Mouse (Mus musculus) lung, adult 2 months (tissue): Measurements from ENCODE around the gene Wdfy1. TPM values are rescaled to one million over a fixed set of nuclear protein-coding genes. Genes with fewer than 3 reads are reported as not detected.

Experiments
- DNase-seq: peaks from one replicate; pipeline ENCODE4 v3.0.0; 2022
- H3K4me1 ChIP-seq: fragments of 200-500 bp; 2 replicates; pipeline ENCODE4 v1.6.1; 2011; ENCODE audit warnings: low read length; ENCODE audit not compliant: control insufficient read depth, insufficient read depth
- H3K4me3 ChIP-seq: fragments of 200-500 bp; replicated peaks from 2 replicates; pipeline ENCODE3; 2011; ENCODE audit warnings: low read depth, mild to moderate bottlenecking, control low read depth, low read length; ENCODE audit errors: extremely low read depth
- CTCF ChIP-seq: fragments of 200-500 bp; IDR thresholded peaks from 2 replicates; pipeline ENCODE4 v1.5.1; 2011; ENCODE audit warnings: mild to moderate bottlenecking, low read length, control low read depth; ENCODE audit not compliant: insufficient read depth
- POLR2A ChIP-seq: fragments of 200-500 bp; IDR thresholded peaks from 2 replicates; pipeline ENCODE4 v1.6.1; 2011; ENCODE audit warnings: low read depth, mild to moderate bottlenecking, control low read depth, low read length, borderline replicate concordance; ENCODE audit errors: extremely low read depth
- WGBS: fragments of 180-500 bp; shearing (Covaris S2); methylation state at CpG from one replicate; pipeline ENCODE4 v1.1.7; 2018; 5-methylcytosine and 5-hydroxymethylcytosine counted together
- polyA plus RNA-seq: library from polyadenylated mRNA; depleted of rRNA; stranded (reverse); fragments of >200 nt; gene quantifications from 2 replicates; pipeline ENCODE4 v1.2.3, GENCODE M21; 2012

Wdfy1 gene
- polyA plus RNA-seq, 1 experiment = 42.4 TPM

DNA sequence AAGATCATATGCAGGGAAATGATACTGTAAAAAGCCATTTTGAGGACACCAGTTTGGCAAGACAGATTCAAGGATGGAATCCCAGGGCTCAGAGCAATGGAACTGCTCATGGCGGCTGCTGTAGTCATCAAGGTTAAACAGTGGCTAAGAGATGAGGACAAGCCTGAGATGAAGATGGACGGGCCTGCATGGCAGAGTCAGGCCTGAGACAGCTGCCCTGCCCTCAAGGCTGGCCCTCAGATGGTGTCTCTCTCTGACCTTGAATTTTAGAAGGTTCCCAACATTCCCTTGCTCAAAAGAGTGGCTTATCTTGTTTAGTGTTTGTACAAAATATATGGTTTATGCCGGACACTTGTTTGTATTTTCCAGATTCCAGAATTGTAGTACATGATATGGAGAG lies 22.5 kb downstream of the Wdfy1 start:
- WGBS = 88% methylated on average over 3 of the region's 3 CpGs
- Histone ChIP-seq H3K4me1 (peaks cover 45% of the 10 kb centered on the region), H3K4me3 (no peak overlapping the region)
- no peak for TF ChIP-seq POLR2A
- no peak for TF ChIP-seq CTCF
- no peak for DNase-seq

DNA sequence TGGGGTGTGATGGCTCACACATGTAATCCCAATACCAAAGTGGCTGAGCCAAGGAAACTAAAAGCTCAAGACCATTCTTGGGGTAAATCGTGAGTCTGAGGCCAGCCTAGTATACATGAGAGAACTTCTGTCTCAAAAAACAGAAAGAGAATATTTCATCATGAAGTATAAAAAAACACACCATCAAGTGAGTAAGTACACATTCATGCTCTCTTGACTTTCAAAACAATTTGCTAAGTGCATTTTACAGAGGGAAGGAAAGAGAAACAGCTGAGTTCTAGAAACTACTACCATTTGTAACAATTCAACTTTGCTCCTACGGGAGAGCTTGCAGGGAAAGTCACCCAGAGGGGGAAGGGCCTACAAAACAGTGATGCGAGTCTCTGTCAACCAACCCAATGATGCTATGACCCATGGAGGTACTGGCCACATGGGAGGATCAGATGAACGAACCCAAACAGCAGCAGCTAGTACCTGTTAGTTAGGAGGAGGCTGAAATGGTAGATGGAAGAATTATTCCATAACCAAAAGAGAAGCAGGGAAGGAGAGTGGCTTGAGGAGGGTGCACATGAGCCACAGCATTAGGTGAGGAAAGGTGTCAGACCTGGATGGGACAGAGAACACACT lies 23.1 kb downstream of the Wdfy1 start:
- 59% methylated on average over 4 of the region's 4 CpGs for WGBS
- no peak for TF ChIP-seq POLR2A
- TF ChIP-seq CTCF = no peak
- no peak for DNase-seq
- Histone ChIP-seq H3K4me3 (no peak overlapping the region), H3K4me1 (peaks cover 45% of the 10 kb centered on the region)

DNA sequence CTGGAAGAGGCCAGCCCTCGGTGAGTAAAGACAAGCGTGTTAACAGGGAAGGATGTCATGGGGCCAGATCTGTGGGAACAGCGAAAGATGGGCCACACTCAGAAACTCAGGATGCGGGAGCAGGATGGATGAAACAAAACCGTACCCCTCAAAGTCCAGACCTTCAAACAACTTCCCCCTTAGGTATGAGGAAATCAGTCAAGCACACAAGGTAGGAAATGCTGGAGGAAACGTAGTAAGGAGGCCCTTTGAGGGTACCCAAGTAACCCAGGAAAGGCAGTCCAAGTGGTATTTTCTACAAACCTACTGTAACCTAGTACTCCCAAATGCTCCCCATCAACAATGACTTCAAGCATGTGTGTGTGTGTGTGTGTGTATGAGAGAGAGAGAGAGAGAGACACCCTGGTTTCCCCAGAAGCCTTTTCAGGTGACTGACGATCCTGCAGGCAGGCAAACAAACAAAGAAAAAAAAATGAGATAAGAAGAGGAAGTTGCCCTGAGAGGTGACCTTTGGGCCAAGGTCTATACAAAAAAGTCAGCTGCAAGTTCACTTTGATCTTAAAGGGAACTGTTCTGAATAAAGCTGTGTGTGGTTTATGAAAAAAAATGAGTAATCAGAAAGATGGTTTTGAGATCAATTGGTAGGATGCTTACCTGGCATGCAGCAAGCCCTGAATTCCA lies 23.8 kb downstream of the Wdfy1 start:
- no peak for TF ChIP-seq CTCF
- no peak for TF ChIP-seq POLR2A
- H3K4me3 ChIP-seq = no peak overlapping the region

DNA sequence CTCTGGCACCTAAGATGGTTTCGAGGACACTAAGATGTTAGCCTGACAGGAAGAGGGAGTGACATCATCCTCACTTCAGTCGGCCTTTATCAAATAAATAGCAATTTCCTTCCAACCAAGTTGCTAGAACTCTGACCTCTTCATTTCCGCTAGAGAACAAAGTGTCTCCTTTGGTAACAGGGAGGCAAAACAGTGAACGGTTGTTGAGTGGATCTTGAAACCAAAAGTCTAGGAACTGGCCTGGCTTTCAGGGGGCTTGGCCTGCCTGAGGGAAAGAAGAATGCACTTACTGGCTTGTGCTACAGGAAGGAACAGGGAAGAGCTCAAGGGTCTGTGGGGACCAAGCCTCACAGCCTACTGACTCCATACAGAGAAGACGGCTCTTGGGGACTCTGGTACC lies 24.8 kb downstream of the Wdfy1 start:
- no peak for TF ChIP-seq CTCF
- TF ChIP-seq POLR2A = no peak
- no peak overlapping the region for H3K4me3 ChIP-seq
- H3K4me1 ChIP-seq = peaks cover 37% of the 10 kb centered on the region
- WGBS = 18% methylated on average over 5 of the region's 5 CpGs
- DNase-seq = no peak

More for the DNA sequence above, 23.8 kb downstream of the Wdfy1 start:
- H3K4me1 ChIP-seq = peaks cover 42% of the 10 kb centered on the region
- DNase-seq = no peak
- 46% methylated on average over 7 of the region's 7 CpGs for WGBS

DNA sequence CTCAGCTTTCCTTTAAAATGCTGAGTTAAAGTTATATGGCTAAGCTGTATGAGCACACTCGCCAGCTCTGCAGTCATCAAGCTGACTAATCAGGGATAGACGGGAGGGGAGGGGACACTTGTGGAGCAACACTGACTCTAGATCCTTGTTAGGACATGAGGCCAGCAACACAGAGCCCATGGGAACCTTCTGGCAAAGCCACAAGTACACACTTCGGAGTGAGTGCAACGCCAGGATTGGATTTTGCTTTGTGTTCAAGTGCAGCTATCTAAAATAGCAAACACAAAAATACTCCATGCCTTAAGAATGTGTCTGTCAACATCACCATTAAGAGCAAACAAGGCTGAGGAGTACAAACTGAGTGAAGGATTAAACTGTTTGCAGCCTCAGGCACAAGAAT lies 29.9 kb downstream of the Wdfy1 start:
- 44% methylated on average over 4 of the region's 4 CpGs for WGBS
- peaks cover 6% of the 10 kb centered on the region for H3K4me1 ChIP-seq
- no peak overlapping the region for H3K4me3 ChIP-seq
- peak; percentile 56 for DNase-seq
- no peak for TF ChIP-seq POLR2A
- TF ChIP-seq CTCF = no peak

DNA sequence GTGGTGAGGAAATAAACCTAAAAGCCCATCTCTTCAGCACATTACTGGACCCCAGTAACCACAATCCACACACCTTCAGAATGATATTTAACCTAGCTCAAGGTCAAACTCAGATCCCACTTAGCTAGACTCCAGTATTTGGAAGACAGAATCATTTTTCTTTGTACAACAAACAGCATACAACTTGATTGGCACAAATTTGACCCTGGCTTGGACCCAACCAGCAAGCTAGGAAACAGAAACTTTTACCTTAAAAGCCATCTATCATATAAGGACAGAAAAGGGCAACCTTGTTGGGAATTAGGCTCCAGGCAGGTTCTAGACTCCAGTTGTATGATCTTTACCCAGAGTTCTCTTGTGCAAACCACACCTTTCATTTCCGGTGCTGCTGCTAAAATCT lies 32.6 kb downstream of the Wdfy1 start:
- WGBS = 84% methylated on average over 1 of the region's 1 CpGs
- peaks cover 3% of the 10 kb centered on the region; the same call in 1 of the 2 replicates for H3K4me1 ChIP-seq
- H3K4me3 ChIP-seq = no peak overlapping the region
- no peak for DNase-seq
- TF ChIP-seq POLR2A (no peak), CTCF (no peak)

DNA sequence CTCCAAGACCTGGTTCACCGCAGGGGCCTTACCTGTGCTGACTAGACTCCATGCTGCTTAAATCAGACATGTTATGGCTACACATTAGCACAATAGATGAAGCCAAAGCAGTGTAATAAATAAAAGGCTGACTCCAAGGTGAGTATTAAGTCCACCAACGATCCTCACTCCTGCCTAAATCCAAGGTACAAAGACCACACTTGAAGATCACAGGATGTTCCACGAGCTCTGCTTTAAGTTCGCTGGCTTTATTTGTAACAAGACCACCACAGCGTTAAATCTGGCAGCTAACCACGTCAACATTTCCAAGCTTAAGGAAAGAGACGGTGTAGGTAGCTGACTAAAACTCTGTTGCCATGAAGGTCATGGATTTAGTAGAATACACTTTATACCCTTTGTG lies 33.0 kb downstream of the Wdfy1 start:
- WGBS = 96% methylated on average over 7 of the region's 7 CpGs
- DNase-seq = no peak

DNA sequence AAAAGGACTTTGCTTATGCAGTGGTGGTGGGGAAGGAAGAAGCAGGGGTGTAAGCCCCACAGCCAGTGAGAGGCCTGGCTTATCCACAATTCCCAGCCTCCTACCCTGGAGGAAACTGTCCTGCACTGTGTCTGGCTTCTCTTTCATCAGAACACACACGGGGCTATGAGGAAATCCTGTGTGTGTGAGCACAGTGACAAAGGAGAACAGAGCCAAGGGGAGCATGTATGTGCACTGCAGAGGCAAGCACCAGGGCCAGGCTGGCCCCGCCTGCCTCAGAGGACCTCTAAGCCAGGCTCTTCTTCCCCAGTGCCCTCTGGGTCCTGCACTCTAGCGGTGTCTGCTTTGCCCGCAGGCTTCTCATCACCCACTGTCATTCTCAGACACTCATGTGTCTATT lies 34.9 kb downstream of the Wdfy1 start:
- no peak for DNase-seq
- 47% methylated on average over 4 of the region's 4 CpGs for WGBS
- no peak for TF ChIP-seq POLR2A
- no peak for TF ChIP-seq CTCF
- Histone ChIP-seq H3K4me1 (peaks cover 3% of the 10 kb centered on the region; the same call in 1 of the 2 replicates), H3K4me3 (no peak overlapping the region)

More for the DNA sequence above, 33.0 kb downstream of the Wdfy1 start:
- H3K4me3 ChIP-seq = no peak overlapping the region
- peaks cover 3% of the 10 kb centered on the region; the same call in 1 of the 2 replicates for H3K4me1 ChIP-seq
- TF ChIP-seq CTCF = no peak
- no peak for TF ChIP-seq POLR2A

DNA sequence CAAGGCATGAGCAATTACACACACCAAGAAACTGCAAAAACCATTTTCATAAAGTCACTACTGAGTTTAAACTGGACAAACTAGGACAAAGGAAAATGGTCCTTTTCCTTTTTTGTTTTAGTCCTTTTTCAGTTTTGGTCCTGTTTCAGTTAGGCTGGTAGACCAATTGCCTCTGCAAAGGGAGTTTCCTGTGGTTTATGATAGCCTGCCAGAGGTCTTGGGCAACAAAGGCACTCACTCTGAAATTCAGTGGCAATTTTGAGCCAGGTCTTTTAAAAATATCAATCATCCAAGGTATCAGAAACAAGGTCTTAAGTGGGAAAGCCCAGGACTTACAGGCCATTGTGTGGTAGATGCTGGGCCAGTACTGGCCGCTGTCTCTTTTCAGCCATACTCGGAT lies 36.2 kb downstream of the Wdfy1 start:
- H3K4me1 ChIP-seq = peaks cover 3% of the 10 kb centered on the region; the same call in 1 of the 2 replicates
- no peak for TF ChIP-seq POLR2A
- no peak for TF ChIP-seq CTCF
- DNase-seq = no peak
- WGBS = 88% methylated on average over 2 of the region's 2 CpGs
- H3K4me3 ChIP-seq = no peak overlapping the region

DNA sequence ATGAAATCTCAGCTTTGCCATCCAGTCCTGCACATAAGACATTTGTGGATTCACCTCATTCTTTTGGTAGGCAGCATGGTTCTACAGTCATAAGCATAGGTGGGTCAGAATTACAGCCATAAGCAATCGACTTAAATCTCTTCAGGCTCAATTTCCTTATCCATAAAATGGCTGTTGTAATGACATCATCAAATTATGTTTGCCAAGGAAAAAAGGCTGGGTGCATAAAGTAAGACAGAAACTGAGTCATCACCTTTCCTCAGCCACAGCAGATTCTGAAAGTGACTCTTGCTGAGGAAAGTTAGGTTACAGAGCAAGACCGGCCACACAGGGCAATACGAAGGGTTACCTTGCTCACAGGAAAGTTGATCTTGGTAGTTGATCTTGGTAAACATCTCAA lies 39.5 kb downstream of the Wdfy1 start:
- TF ChIP-seq POLR2A (no peak), CTCF (no peak)
- no peak overlapping the region for H3K4me3 ChIP-seq
- peaks cover 3% of the 10 kb centered on the region; the same call in 1 of the 2 replicates for H3K4me1 ChIP-seq
- no peak for DNase-seq
- 87% methylated on average over 3 of the region's 3 CpGs for WGBS

DNA sequence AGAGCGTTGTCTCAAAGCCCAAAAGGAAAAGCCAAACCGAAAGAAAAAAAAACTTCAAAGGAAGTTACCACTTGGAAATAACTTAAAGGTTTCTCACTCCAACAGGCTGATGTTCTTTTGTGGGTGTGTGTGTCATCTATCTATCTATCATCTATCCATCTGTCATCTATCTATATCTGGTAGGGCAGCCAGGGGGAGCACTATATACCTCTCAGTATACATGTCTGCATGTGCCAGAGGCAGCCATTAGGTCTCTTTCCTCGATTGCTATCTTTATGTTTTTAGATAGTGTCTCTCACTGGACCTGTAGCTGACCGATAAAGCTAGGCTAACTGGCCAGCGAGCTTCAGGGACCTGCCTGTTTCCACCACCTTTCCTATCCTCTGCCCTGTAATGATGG lies 41.1 kb downstream of the Wdfy1 start:
- Histone ChIP-seq H3K4me3 (no peak overlapping the region), H3K4me1 (no peaks in the 10 kb centered on the region)
- 83% methylated on average over 5 of the region's 5 CpGs for WGBS
- TF ChIP-seq POLR2A = no peak
- TF ChIP-seq CTCF = no peak
- DNase-seq = no peak
